Mouse (Mus musculus) C3H10T1/2 (cell line): ENCODE measurements around the gene Rbks. TPM values are rescaled to one million over a fixed set of nuclear protein-coding genes. Genes with fewer than 3 reads are reported as not detected.

ENCODE experiments used
- polyA plus RNA-seq, 2 experiments: library from polyadenylated mRNA; unstranded; fragments of >200 nt; fragmentation: generic; extraction: Trizol; gene quantifications; one replicate each; pipeline ENCODE4 v1.2.1; 2012; ENCODE audit warnings: missing spikeins in 2 of 2

The Rbks gene
- polyA plus RNA-seq, result 1 to 10 TPM; 2.7 to 2.9 TPM

GRCm38 (mm10) chr5:31696971-31697643, at the start of gene Rbks:
Gene Rbks (minus strand): TSS chr5:31697627.

GRCm38 (mm10) chr5:31697644-31698296, 343 bp upstream of the Rbks start, which contains the start of gene Babam2:
Gene Babam2 (plus strand): TSS chr5:31697684.

GRCm38 (mm10) chr5:31596481-31597429, 100.7 kb downstream of the Rbks start, which contains the start of gene Mrpl33:
Gene Mrpl33 (plus strand): TSS chr5:31596935.

Other genes with a start within 250 kb of the Rbks start
- gene Zfp512, start 245.2 kb downstream of the Rbks start, polyA plus RNA-seq, result 10 to 100 TPM in 1 of 2 experiments, 1 to 10 TPM in 1; 1.8 to 20.1 TPM
- under 1 TPM in 1 of 2 experiments, not detected in 1; 0.06 TPM for gene 4930548H24Rik, start 211.9 kb downstream of the Rbks start, polyA plus RNA-seq
- 10 to 100 TPM; 13.4 to 20.4 TPM for gene Gpn1, start 202.9 kb downstream of the Rbks start, polyA plus RNA-seq
- gene Slc4a1ap, start 170.6 kb downstream of the Rbks start, polyA plus RNA-seq, result 10 to 100 TPM in 1 of 2 experiments, 1 to 10 TPM in 1; 4.6 to 21.0 TPM
- 10 to 100 TPM in 1 of 2 experiments, 1 to 10 TPM in 1; 4.0 to 16.8 TPM for gene Supt7l, start 169.8 kb downstream of the Rbks start, polyA plus RNA-seq
- 100 to 1,000 TPM; 165 to 324 TPM for gene Mrpl33, start 100.7 kb downstream of the Rbks start, polyA plus RNA-seq
- 10 to 100 TPM; 46.3 to 46.9 TPM for gene Babam2, start 57 bp upstream of the Rbks start, polyA plus RNA-seq